Mouse (Mus musculus): Measurements from ENCODE around the gene Fhl2.

Fhl2 gene

DNA sequence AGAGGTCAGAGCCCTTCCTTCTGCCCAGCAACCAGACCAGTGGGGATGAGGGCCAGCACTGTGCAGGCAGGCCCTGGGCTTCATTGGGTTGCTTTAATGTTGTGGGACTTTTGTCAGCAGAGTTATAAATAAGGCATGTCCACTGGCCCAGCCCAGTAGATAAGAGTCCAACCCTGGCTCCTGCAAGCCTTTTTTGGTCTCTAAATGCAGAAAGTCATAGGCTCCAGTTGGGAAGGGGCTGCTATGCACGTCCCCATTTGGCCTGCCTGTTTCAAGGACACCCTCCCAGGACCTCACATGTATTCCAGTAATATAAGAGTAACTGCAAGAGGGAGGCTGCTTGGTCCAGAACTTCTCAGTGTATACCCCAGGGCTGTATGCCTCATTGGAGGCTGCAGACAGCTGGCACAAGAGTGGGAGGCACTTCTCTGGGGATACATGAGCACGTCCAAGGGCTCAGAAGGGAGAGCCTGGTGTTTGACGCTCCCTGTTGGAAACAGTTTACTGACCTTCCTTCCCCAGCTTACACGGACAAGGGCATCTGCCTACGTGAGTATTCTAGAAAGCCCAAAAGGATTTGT is at the start of gene Fhl2:
TSS of gene Fhl2 (minus strand) at position 324 of the 581 bp plus-strand sequence.
- DNase-seq, result no peak

DNA sequence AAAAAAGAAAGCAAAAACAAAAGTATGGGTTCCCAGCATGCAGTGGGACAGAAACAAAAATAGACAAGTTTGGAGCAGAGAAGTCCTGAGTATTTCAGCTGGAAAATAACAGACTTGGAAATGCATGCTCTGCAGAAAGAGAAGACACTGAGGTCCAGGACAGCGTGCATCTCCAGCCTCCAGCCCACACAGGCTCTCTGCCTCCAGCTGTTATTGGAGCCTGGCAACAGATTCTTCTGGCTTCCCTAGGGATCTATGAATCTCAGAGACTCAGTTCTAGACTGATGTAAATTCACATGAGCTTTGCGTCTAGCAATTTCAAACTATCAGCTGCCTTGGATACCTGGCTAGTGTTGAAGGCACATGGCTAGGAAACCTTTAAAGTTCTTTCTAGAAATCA is 48.2 kb upstream of the Fhl2 start:
- no peak for DNase-seq

DNA sequence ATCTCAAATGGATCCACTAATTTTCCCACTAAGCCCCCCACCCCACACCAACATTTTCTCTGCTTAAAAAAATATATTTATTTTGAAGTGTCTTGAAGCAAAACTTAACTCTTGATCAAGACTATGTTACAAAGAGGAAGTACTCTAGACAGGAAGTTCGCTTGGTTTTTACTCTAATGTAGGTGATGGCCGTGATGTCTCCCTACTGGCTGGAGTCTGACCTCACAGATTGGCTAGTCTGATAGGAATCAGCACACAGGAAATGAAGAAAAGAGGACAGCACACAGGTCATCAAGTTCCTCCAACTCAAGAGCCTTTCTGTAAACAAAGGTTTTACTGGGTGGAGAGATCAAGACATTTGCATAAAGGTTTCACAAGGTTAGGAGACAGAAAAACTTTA is 44.4 kb upstream of the Fhl2 start:
- no peak for DNase-seq

DNA sequence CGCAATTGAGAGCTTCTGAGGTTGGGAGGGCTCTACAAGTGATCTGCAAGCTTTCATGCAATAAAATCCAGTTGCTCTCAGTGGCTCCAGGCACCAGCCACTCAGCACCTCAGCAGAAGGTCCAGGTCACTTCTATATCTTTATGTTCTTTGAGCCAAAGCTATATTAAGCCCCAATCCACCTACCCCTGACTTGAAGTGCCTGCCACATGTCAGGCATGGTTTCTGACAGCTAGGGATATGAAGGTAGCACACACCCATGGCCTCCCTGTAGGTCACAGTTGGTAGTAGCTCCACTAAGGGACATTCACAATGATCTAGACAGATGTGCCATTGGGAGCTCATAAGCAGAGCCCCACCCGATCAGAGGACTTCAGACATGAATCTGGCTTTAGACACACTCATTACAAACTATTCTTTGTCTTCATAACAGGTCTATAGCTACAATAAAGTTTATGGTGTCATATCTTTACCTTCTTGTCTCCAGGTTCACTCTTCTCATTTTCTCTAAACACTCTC is 43.1 kb upstream of the Fhl2 start:
- no peak for DNase-seq

DNA sequence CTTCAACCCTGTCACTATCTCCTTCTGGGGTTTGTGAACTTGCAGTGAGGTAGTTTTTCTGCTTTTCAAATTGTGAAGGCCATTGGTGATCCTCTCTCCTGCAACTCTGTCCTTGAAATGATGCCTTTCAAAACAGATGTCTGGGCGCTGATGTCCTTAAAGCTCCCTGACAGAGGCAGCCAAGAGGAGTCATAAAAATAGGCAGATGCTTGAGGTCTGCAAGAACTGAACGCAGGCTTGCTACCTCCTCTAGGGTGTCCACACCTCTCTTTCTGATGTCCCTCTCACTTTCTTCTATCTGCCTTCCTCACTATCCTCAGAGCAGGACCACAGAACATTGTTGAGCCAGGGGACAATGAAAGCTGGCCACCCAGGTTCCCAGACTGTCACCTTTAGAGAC is 41.7 kb upstream of the Fhl2 start:
- DNase-seq, result no peak

DNA sequence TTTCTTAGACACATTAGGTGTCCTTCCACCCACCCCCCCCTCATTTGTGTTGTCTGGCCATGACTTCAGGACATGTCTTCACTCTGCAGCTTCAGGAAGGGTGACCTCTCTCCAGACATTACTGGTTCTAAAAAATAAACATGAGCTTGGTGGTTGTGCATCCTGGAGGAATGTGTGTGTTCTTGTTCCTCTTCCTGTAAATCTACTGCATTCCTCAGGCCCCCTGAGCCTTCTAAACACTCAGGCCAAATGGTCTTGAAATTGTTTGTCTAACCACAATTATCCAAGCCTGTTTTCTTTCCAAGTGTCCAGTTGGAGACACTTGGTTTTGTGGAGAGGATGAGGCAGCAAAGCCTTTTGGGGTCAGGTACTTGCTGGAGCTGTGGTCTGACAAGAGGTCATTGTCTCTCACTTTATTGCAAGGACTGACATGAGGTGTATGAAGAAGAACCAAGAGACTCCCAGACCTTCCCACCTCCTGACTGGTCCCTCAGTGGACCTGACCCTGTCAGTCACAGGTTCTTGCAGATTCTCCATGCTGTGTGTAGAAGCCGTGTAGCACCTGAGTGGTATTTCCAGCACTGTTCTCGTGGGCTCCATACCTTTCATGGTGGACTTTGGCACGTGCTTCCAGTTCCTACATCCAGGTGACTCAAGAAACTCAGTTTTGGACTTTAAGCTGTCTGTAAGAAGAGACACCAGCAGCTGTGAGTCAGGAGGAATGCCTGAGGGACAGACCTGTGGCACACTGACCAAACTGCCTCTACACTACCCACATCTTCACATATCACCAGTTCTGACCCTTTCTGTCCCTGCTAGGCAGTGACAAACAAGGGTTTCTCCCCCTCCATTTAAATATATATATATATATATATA is 40.8 kb upstream of the Fhl2 start:
- no peak for DNase-seq

DNA sequence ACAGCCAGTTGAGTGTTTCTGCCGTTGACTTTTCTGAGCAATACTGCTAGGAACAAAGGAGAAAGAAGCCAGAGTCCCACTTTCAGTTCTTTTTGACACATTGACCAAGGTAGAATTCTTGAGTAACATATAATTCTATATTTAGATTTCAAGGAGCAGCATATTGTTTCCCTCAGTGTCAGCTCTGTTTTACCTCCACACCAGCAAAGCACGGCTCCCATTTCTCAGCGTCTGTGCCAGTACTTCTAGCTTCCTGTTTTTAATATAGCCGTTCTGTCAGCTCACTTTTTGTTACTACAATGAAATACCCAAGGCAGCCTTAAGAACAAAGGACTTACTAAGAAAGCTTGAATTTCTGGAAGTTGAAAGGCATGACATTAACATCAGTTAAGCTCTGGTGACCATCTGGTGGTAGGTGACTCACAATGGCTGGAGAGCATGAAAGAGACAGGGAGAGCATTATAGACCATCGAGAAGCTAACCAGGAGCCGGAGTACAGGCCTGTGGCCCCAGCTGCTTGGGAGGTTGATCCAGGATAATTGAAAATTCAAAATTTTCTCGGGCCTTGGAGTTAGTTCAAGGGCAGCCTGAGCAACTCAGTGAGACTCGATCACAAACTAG is 28.9 kb upstream of the Fhl2 start:
- no peak for DNase-seq

DNA sequence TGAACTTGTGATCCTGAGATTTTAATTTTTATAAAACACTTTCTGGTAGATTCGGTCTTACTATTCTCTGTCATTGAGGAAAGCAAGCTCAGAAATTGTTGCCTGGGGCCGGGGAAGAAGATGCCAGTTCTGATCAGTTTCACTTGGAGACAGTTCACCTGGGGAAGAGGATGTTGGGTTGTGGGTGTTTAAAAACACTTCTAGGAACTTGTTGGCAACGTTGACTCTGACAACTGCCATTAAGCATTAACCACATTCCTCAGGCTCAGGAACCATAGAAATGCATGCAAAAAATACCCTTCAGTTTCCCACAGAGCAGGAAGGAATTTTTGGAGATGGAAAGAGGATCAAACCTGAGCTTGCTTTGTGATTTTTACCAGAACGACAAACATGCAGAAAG is 28.2 kb upstream of the Fhl2 start:
- no peak for DNase-seq

DNA sequence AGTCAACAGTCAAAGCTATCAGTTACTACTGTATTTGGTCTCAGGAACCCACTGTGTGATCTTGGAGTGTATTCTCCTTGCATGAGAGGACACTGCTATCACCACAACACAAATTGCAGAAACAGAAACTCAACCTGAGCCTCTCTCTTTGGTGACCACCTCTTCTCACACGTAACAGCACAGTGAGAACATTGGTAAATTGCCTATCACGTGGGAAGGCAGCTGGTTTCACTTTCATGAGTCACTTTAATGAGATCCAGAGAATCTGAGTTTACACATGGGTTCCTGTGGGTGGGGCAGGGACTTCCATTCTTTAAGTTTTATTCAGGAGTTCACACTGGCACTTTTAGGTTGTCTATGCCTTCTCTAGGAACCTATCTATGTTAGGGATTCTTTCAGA is 27.4 kb upstream of the Fhl2 start:
- DNase-seq, result peak; percentile 19

DNA sequence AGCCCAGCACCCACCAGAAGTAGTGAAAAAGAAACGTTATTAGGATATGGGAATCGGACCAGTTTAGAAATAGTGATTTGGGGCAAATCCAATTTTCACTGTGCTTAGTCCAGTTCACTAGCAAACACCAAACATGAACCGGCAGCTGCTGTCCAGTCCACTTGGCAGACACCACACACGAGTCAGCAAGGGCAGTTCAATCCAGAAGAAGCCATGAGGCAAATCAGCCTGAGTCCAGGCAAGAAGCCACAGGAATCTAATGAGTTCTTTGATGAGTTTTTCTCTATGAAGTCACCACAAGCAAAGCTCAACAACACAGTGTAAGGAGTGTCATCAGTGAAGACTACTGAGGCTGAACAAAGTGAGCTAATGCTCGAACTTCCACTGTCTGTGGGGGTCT is 26.3 kb upstream of the Fhl2 start:
- no peak for DNase-seq

DNA sequence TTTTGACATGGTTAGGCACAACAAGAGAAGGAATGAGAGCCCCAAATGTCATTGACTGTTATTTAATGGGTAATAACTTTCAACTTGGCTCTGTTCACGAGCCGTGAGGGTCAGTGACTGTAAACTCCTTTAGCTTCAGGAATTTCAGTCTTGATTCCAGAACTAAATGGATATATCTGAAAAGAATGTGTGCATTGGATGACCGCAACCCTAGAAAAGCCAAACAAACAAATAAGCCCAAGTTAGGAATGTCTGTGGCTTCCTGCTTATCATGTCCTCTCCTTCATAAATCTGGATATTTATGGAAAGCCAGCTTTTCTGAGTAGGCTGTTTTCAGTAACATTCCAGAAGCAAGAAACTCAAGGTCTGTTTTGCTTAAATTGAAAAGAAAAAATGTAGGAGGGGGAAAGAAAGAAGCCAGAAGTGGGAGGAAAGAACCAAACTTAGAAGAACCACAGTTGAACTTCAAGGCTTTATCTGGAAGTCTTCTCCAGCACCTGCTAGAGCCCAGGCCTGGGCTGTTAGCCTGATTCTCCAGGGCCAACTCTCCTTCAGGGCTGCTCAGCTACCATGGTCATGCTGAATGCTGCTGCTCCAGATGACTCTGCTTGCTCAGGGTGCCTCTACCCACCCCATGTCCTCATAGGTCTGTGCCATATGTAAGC is 21.4 kb upstream of the Fhl2 start:
- DNase-seq, result no peak

DNA sequence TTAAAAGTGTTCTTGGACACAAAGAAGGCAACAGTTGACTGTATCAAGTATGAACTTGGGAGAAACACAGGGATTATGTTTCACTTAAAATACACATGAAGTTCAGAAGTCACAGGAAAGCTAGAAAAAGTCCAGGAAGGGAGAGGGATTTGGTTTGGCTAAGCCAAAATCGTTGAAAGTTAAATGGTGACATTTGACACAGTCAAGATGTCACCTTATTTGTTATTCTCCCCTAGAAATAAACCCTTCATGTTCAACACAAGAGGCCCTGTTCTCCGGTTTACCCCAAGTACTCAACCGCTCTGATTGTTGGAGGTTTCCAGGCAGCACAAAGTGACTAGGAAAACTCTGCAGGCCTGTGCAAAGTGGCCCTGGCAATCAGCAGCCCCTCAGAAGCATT is 18.8 kb upstream of the Fhl2 start:
- DNase-seq, result no peak

DNA sequence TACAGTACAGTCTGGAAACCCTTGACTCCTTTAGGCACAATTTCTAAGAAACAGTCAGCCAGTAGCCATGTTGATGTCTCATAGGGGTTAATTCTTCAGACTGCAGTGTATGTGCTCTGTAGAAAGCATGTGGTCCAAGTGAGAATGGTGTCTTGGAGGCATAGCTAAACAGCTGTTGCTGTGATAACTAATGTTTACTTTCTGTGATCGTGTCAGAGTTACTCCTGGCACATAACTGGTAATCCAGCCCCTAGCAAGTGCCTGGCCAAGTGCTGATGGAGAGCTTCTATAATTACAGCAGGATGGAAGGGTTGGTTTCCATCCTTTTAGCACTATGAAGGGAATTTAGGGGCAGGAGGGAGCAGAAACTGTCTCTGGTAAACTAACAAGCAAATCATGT is 14.5 kb upstream of the Fhl2 start:
- DNase-seq, result no peak

DNA sequence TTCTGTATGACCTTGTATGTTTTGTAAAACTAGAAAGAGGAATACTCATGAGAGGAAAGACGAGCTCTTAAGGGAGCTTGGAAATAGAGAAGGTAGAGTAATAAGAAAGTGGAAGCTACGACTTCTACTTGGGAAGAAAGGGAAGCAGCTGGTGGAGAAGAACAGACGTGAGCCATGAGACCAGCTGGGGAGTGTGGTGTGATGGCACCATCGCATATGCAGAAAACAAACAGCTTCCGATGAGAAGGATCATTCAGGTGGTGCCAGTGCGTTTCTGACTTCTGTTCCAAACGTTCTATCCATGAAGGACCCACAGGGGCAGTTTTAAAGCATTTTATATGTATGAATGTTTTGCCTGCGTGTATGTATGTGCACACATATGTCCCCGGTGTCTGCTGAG is 13.5 kb upstream of the Fhl2 start:
- no peak for DNase-seq

DNA sequence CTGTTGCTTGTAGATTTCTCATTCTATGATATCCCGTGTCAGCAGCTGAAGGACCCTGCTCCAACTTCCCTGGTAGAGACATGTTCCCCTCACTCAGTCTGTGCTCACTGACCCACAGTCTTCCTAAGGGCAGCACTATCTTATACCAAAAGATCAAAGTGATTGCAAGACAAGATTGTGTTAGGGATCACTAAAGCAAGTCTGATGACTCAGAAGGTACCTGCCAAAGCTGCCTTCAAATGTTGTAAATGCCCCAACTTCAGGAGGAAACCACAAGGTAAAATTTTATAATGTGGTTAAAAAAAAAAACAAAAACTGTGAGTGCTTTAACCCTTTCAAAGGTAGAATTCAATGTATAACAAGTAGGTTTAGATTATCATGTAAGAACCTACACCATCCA is 10.4 kb upstream of the Fhl2 start:
- no peak for DNase-seq

DNA sequence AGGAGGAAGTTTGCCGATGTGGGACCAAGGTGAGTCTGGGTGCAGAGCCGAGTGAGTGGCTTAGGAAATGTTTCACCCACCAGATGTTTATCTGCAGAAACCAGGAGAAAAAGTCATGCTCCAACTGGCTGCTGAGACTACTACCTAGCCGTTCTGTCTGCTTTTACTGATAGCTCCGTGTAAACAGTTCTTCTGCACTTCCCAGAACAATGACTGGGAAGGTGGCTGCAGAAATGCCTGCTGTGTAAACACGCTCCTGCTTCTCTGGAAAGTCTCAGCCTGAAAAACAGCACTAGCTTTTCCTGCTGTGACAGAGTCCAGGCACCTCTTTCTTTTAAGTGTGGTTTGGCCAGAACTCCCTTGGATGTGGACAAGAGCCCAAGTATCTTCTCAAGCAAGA is 6.5 kb upstream of the Fhl2 start:
- no peak for DNase-seq

DNA sequence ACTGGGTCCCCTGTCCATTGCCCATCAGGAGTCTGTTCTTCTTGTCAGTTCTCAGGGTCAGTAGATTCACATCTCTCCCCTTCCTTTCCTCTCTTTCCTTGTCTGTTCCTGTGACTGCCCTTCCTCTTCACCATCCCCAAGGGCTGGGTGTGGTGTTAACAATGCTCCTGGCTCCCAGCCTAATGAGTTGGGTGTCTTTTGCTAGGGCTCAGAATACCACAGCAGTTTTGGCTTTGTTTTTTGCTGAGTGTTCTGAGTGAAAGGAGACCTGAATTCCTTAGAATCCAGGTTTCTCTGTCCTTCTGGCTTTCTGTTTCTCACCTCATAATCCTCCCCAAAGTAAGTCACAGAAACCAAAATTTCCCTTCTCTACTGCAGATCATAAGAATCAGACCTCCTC is 5.4 kb upstream of the Fhl2 start:
- no peak for DNase-seq

DNA sequence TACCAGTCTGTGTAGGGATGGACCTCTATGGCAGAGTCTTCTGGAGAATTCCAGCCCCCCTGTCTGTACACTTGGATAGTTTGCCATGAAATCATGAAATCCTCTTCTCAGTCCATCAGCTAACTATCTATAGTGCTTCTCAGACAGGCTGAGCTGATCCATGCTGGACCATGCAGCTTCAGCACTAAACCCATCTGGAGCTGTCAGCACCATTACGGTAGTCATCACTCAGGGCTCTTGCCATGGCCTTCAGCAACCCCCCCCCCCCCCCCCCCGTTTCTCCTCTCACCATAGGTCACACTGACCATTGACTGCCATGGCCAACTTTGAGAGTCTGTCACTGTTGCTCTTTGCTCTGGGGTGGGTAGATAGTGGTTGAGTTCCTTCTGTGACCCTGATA is 5.0 kb upstream of the Fhl2 start:
- DNase-seq, result no peak

DNA sequence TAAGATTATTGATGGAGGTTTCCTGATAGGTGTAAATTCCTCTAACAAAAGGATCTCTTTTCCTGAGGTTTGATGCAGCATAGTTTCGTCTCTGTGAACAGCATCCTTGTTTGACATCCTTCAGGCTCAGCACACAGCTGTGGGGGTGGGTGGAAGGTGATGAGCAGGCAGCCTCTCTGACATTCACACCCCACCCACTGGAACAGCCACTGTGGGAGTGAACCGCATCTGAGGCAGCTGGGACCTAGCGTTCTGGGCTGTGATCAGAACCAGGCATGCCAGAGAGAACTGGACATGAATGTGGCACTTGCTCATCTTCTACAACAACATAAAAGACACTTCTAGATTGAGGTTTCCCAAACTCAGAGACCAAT is 3.1 kb upstream of the Fhl2 start:
- no peak for DNase-seq

DNA sequence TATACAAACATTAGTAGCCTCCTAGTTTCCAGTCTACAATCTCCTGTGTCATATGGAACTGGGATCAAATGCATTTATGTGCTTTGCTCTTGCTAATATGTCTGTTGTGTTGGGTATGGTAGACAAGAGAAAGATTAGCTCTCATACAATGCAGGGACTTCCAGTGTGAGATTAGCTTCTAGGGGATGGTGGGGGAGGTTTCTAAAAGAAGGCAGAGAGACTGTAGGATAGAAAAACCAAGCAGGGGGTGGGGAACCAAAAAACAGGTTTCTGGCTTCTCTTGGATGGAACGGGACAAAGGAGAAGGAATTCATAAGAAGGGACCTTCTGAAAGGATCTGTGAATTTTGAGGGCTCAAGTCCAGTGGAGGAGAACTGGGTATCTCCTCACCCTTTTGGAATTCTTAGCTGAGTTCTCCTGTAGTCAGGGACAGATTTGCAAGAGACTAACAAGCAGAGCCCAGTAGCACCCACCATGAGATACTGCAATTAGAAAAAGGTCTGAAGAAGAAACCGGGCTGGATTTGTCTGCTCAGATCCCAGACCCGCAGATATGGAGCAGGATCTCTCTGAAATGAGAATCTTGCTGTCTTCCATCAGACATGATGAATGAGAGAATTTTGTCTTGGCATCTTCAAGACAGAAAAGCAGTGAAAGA is 2.6 kb upstream of the Fhl2 start:
- no peak for DNase-seq

DNA sequence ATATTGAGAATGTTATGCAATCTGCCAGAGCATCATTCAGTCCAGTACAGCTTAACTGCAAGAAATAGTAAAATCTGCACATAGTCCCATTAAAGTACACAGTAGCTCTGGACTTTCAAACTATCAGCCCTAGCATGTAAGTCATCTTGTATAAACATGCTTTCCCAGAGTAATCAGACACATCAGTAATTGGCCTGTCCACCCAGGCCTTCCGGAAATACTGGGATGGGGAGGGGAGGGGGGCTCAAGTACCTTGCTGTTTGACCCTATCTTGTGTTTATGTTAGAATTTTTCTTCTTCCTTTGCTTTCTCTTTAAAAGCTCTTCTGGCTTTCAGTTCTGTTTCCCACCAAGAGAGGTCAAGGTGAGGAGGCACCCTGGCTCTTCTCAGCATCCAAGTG is 725 bp downstream of the Fhl2 start:
- no peak for DNase-seq

DNA sequence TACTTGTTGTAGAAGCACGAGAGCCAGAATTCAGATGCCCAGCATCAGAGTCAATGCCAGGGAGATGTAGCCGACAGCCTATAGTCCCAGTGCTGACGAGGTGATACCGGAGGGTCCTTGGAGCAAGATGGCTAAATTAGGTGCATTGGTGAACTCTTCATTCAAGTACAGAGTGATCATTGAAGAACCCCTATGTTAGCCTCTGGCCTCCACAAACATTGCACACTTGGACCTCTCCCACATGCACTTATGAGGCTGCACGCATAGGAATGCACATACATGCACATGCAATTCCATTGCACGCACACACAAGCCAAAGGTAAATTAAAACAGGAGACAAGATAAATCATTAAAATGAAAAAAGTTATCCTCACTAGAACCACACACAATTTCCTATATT is 3.4 kb downstream of the Fhl2 start:
- DNase-seq, result no peak

DNA sequence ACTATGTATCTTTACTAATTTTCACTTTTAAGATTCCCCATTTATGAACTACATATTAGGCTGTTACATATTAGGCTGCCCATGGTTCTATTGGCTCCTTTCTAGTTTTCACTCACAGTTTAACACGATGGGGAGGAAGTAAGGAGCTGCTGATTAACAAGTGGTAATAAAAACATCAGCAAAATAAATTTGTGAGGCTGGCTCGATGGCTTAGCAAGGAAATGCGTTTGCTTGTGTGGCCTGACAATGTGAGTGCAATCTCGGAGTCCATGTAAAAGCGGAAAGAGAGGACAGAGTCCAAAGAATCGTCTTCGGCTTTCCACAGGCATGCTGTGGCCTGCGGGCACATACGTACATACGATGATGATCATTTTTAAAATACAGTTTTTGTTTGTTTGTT is 4.3 kb downstream of the Fhl2 start:
- DNase-seq, result no peak

All from thymus, postnatal 25 days (tissue).